Mouse (Mus musculus): Measurements from ENCODE around the gene Stx5a. TPM values are rescaled to one million over a fixed set of nuclear protein-coding genes. Genes with fewer than 3 reads are reported as not detected.

The Stx5a gene
- polyA plus RNA-seq, 1 experiment, result 65.9 TPM

DNA sequence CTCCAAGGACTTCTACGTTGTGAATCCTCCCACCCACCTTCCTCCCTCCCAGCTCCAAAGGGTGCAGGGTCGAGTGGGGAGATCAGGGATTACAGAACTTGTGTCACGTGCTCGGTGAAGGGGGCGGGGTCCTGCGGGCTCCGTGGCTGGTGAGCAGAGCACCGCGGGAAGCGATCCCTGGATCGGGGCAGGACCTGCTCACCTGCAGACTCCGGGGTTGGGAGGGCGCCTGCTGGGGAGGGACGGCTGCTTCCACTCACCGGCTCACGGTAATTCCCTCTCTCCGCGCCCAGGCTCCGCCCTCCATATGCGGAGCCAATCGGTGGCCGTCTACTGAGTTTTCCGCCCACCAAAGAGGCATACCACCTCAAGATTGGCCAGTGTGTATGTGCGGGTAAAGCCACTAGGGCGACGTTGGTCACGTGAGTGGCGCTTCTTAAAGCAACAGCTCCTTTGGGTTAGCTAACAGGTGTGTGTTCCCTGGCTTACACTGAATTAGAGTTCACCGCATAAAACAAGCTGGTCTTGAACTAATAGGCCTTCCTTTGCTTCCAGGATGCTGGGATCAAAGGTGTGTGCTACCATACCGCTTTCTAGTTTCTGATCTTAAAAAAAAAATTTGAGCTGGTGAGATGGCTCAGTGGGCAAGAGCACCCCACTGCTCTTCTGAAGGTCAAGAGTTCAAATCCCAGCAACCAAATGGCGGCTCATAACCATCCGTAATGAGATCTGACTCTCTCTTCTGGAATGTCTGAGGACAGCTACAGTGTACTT, 45.0 kb downstream of the Stx5a start, which contains the start of gene Taf6l:
Gene Taf6l, minus strand, starts transcription at position 410 of the 774 bp plus-strand sequence.
- Histone ChIP-seq H3K27ac (ENCODE audit: insufficient read depth, low read depth, low read length) (peak within 1 kb of the TSS; percentile 48), H3K4me1 (ENCODE audit: control insufficient read depth, insufficient read depth, insufficient read length, low read length) (no peaks in the 10 kb centered on the region; the same call in 1 of the 2 replicates), H3K27me3 (ENCODE audit: control insufficient read depth, insufficient read depth, low read length) (no peaks in the 10 kb centered on the region), H3K4me3 (ENCODE audit: low read depth, low read length) (peak within 1 kb of the TSS; percentile 85), H3K36me3 (ENCODE audit: control insufficient read depth, insufficient read depth, low read length) (peaks cover 2% of the 10 kb centered on the region; the same call in 1 of the 2 replicates)
- TF ChIP-seq CTCF (IDR thresholded peaks at IDR 0.05; ENCODE audit: extremely low read depth, insufficient read length, insufficient replicate concordance, low read depth, low read length) (no peak), POLR2A (IDR thresholded peaks at IDR 0.05; ENCODE audit: low read depth, low read length) (peak; percentile 48)
- 1% methylated on average over 32 of the region's 32 CpGs for WGBS

DNA sequence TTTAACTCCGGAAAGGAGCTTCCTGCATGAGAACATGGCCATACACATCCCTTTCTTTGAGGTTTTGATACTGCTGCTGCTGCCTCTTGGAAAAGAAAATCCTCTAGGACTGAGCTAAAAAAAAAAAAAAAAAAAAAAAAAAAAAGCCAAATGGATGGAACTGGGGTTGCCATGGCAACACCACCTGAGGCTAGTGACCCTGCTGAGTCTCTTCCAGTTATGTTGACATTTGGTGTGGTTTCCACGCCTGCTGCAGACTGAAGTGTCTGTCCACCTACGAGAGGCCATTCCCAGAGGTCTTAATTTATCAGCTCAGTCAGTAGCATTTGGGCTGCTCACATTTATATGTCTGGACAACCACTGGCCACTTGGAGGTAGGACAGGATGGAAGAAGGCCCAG, 47.3 kb downstream of the Stx5a start:
- TF ChIP-seq POLR2A (IDR thresholded peaks at IDR 0.05; ENCODE audit: low read depth, low read length) (no peak), CTCF (IDR thresholded peaks at IDR 0.05; ENCODE audit: extremely low read depth, insufficient read length, insufficient replicate concordance, low read depth, low read length) (no peak)
- Histone ChIP-seq H3K4me3 (ENCODE audit: low read depth, low read length) (no peak overlapping the region), H3K27me3 (ENCODE audit: control insufficient read depth, insufficient read depth, low read length) (no peaks in the 10 kb centered on the region), H3K27ac (ENCODE audit: insufficient read depth, low read depth, low read length) (no peak overlapping the region), H3K4me1 (ENCODE audit: control insufficient read depth, insufficient read depth, insufficient read length, low read length) (no peaks in the 10 kb centered on the region; the same call in 1 of the 2 replicates), H3K36me3 (ENCODE audit: control insufficient read depth, insufficient read depth, low read length) (peaks cover 8% of the 10 kb centered on the region)
- 58% methylated on average over 3 of the region's 3 CpGs for WGBS

DNA sequence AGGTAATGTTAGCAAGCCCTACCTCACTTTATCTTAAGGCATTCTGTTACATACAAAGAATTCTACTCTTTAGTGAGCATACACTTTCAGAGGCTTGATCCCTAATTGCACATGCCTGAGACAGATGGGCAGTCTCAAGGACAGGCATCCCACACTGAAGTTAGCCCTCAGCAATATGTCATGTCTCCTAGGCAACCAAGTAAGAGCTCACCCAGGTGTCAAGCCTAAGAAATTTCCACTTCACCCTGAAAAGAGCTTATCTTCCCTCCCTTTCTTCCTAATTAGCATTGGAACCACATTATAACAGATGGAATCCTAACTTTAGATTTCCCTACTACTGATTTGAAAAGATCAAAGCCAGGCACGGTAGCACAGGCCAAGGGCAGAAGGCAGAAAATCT, 48.0 kb downstream of the Stx5a start:
- Histone ChIP-seq H3K27me3 (ENCODE audit: control insufficient read depth, insufficient read depth, low read length) (no peaks in the 10 kb centered on the region), H3K4me1 (ENCODE audit: control insufficient read depth, insufficient read depth, insufficient read length, low read length) (no peaks in the 10 kb centered on the region; the same call in 1 of the 2 replicates), H3K27ac (ENCODE audit: insufficient read depth, low read depth, low read length) (no peak overlapping the region), H3K4me3 (ENCODE audit: low read depth, low read length) (no peak overlapping the region), H3K36me3 (ENCODE audit: control insufficient read depth, insufficient read depth, low read length) (peaks cover 13% of the 10 kb centered on the region)
- TF ChIP-seq POLR2A (IDR thresholded peaks at IDR 0.05; ENCODE audit: low read depth, low read length) (no peak), CTCF (IDR thresholded peaks at IDR 0.05; ENCODE audit: extremely low read depth, insufficient read length, insufficient replicate concordance, low read depth, low read length) (no peak)
- WGBS, result 63% methylated on average over 1 of the region's 1 CpGs

DNA sequence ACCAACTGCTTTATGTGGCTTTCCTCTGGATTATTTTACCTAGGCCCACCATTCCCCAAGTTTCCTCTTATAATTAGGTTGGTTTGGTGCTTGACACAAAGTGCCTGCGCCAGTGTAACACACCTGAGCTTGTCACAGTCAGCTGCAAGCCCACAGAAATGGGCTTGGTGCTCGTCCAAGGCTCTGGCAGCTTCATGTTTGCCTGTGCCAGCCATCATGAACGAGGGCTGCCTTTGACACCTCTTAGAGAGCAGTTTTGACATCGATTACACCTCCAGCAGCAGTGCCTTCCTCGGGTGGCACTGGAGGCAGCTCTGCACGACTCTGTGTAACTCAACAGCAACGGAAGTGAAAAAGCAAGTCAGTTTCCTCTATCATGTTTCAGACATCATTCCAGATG, 49.0 kb downstream of the Stx5a start:
- Histone ChIP-seq H3K36me3 (ENCODE audit: control insufficient read depth, insufficient read depth, low read length) (peaks cover 15% of the 10 kb centered on the region), H3K4me1 (ENCODE audit: control insufficient read depth, insufficient read depth, insufficient read length, low read length) (no peaks in the 10 kb centered on the region; the same call in 1 of the 2 replicates), H3K27me3 (ENCODE audit: control insufficient read depth, insufficient read depth, low read length) (no peaks in the 10 kb centered on the region), H3K27ac (ENCODE audit: insufficient read depth, low read depth, low read length) (no peak overlapping the region), H3K4me3 (ENCODE audit: low read depth, low read length) (no peak overlapping the region)
- WGBS, result 82% methylated on average over 7 of the region's 7 CpGs
- TF ChIP-seq CTCF (IDR thresholded peaks at IDR 0.05; ENCODE audit: extremely low read depth, insufficient read length, insufficient replicate concordance, low read depth, low read length) (no peak), POLR2A (IDR thresholded peaks at IDR 0.05; ENCODE audit: low read depth, low read length) (no peak)

DNA sequence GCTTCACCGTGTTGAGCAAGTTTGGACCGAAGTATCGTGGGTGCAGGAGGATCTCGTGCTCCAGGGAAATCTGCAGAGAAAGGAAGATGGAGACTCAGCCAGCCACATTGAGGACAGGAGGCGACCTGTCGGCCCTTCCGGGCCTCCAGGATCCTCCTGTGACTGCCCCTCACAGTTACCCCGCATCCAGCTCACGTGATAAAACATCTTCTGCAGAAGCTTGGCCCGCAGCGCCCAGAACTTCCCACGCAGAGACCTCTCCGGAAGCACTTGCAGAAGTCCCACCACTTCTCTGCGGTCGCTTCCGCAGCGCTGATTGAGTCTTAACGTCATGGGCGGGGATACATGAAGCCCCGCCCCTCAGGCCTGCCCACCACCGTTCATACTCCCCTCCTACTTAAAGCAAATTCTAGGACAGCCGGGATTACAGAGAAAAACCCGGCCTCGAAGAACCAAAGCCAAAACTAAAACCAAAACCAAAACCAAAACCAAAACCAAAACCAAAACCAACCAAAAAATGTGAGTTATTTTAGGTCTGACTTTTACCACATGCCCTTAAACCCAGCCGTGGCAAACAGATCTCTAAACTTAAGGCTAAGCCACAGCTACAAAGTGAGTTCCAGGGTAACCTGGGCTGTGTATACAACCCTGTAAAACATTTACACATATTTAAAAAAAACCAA, 57.2 kb downstream of the Stx5a start, which contains the start of gene Polr2g:
Gene Polr2g, minus strand, starts transcription at position 314 of the 683 bp plus-strand sequence.
- 1% methylated on average over 25 of the region's 25 CpGs for WGBS
- Histone ChIP-seq H3K27ac (ENCODE audit: insufficient read depth, low read depth, low read length) (peak within 1 kb of the TSS; percentile 34), H3K27me3 (ENCODE audit: control insufficient read depth, insufficient read depth, low read length) (no peaks in the 10 kb centered on the region), H3K36me3 (ENCODE audit: control insufficient read depth, insufficient read depth, low read length) (peaks cover 10% of the 10 kb centered on the region), H3K4me1 (ENCODE audit: control insufficient read depth, insufficient read depth, insufficient read length, low read length) (peaks cover 5% of the 10 kb centered on the region; the same call in 1 of the 2 replicates), H3K4me3 (ENCODE audit: low read depth, low read length) (peak within 1 kb of the TSS; percentile 75)
- TF ChIP-seq POLR2A (IDR thresholded peaks at IDR 0.05; ENCODE audit: low read depth, low read length) (peak; percentile 70; the same call in 1 of the 2 replicates), CTCF (IDR thresholded peaks at IDR 0.05; ENCODE audit: extremely low read depth, insufficient read length, insufficient replicate concordance, low read depth, low read length) (no peak)

DNA sequence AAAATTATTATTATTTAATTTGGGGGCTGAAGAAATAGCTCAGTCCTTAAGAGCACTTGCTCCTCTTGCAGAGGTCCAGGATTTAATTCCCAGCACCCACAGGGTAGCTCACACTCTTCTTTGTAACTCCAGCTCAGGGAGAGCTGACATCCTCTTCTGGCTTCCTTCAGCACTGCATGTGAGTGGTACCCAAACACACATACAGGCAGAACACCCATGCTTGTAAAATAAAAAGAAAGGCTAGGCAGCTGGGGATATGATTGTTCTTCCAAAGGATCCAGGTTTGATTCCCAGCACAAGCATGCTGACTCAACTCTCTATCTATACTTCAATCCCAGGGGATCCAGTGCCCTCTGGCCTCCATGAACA, 57.7 kb downstream of the Stx5a start:
- Histone ChIP-seq H3K4me3 (ENCODE audit: low read depth, low read length) (no peak overlapping the region), H3K27me3 (ENCODE audit: control insufficient read depth, insufficient read depth, low read length) (no peaks in the 10 kb centered on the region), H3K27ac (ENCODE audit: insufficient read depth, low read depth, low read length) (no peak overlapping the region), H3K36me3 (ENCODE audit: control insufficient read depth, insufficient read depth, low read length) (peaks cover 6% of the 10 kb centered on the region), H3K4me1 (ENCODE audit: control insufficient read depth, insufficient read depth, insufficient read length, low read length) (peaks cover 5% of the 10 kb centered on the region; the same call in 1 of the 2 replicates)
- TF ChIP-seq POLR2A (IDR thresholded peaks at IDR 0.05; ENCODE audit: low read depth, low read length) (no peak), CTCF (IDR thresholded peaks at IDR 0.05; ENCODE audit: extremely low read depth, insufficient read length, insufficient replicate concordance, low read depth, low read length) (no peak)

All from small intestine, adult 2 months (tissue).